Mouse (Mus musculus) embryonic facial prominence, embryonic 14.5 days (tissue): Measurements from ENCODE around the gene Hsp90ab1. TPM values are rescaled to one million over a fixed set of nuclear protein-coding genes. Genes with fewer than 3 reads are reported as not detected.
A peak's percentile ranks its signal among the peaks of the same experiment; 100 is the strongest.

ENCODE experiments used
- ATAC-seq: fragments of 200-750 bp; cut with Nextera tagmentation; 2 replicates; pipeline ENCODE4 v1.8.0; 2017; ENCODE audit warnings: low read depth, moderate number of reproducible peaks, moderate TSS enrichment
- DNase-seq: peaks from one replicate; pipeline ENCODE4 v3.0.0-alpha.2; 2015; ENCODE audit warnings: low spot score
- H3K27ac ChIP-seq: fragments of 300-500 bp; sonication (generic); replicated peaks from 2 replicates; pipeline ENCODE4 v1.5.1; 2014; ENCODE audit warnings: low read depth, mild to moderate bottlenecking, low read length, moderate library complexity
- H3K27me3 ChIP-seq: fragments of 300-500 bp; sonication (generic); replicated peaks from 2 replicates; pipeline ENCODE4 v1.6.1; 2014; ENCODE audit warnings: low read length; ENCODE audit not compliant: control insufficient read depth, insufficient read depth
- H3K36me3 ChIP-seq: fragments of 300-500 bp; sonication (generic); 2 replicates; pipeline ENCODE4 v1.6.1; 2014; ENCODE audit warnings: low read length, mixed read lengths; ENCODE audit not compliant: control insufficient read depth, insufficient read depth
- H3K4me1 ChIP-seq: fragments of 300-500 bp; sonication (generic); 2 replicates; pipeline ENCODE4 v1.6.1; 2014; ENCODE audit warnings: antibody characterized with exemption, low read length; ENCODE audit not compliant: control insufficient read depth, insufficient read depth
- H3K4me2 ChIP-seq: fragments of 300-500 bp; sonication (generic); 2 replicates; pipeline ENCODE4 v1.6.1; 2014; ENCODE audit warnings: low read depth, mild to moderate bottlenecking, low read length, moderate library complexity, mixed read lengths
- H3K4me3 ChIP-seq: fragments of 300-500 bp; sonication (generic); 2 replicates; pipeline ENCODE4 v1.5.1; 2014; ENCODE audit warnings: low read depth, mild to moderate bottlenecking, low read length
- H3K9ac ChIP-seq: fragments of 300-500 bp; sonication (generic); 2 replicates; pipeline ENCODE4 v1.6.1; 2014; ENCODE audit warnings: low read depth, mild to moderate bottlenecking, low read length, moderate library complexity, mixed read lengths
- H3K9me3 ChIP-seq: fragments of 300-500 bp; sonication (generic); 2 replicates; pipeline ENCODE4 v1.6.1; 2016; ENCODE audit warnings: low read length; ENCODE audit not compliant: control insufficient read depth
- WGBS: fragments of 180-500 bp; shearing (Covaris S2); extraction: QIAGEN DNeasy Blood & Tissue Kit; methylation state at CpG from one replicate; pipeline ENCODE4 v1.1.7; 2014; 5-methylcytosine and 5-hydroxymethylcytosine counted together
- polyA plus RNA-seq: library from polyadenylated mRNA; unstranded; fragments of >200 nt; fragmentation: Nextera tagmentation; extraction: Ambion mirVana; gene quantifications from 2 replicates; pipeline ENCODE4 v1.2.1, GENCODE M21; 2014

Hsp90ab1 gene
- polyA plus RNA-seq, 1 experiment from 2014 or later = 1,431 TPM

DNA sequence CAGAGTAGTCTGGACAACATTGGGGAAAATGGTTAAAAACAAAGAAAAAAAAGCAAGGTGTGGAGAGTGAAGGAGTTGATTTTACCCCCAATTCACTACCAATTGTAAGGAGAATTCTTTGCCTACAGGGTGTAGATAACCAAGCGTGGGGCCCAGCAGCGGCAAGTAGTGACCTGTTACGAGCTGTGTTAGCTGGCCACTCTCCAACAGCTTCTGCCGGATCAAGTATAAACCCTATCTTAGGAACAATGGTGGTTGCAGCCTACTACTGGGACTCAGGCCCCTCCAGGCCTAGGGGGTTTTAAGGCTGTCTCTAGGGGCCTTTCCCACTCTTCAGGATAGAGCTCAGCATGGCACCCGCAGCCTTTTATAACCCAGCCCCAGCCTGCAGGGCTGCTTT, 5.2 kb upstream of the Hsp90ab1 start:
- Histone ChIP-seq H3K4me2 (no peak overlapping the region), H3K4me3 (no peak overlapping the region), H3K9me3 (no peaks in the 10 kb centered on the region), H3K36me3 (no peaks in the 10 kb centered on the region), H3K4me1 (peaks cover 9% of the 10 kb centered on the region), H3K27me3 (no peaks in the 10 kb centered on the region), H3K27ac (peak overlapping the region; percentile 24), H3K9ac (no peak overlapping the region)
- DNase-seq (peak; percentile 73), ATAC-seq (no peak)
- 54% methylated on average over 5 of the region's 5 CpGs for WGBS

- ATAC-seq = no peak
- no peaks in the 10 kb centered on the region for H3K27me3 ChIP-seq
- no peak overlapping the region for H3K27ac ChIP-seq
- peaks cover 19% of the 10 kb centered on the region for H3K36me3 ChIP-seq
- no peak for DNase-seq
- no peak overlapping the region for H3K4me3 ChIP-seq
- H3K4me1 ChIP-seq = peaks cover 12% of the 10 kb centered on the region
- peak overlapping the region; percentile 88; the same call in 1 of the 2 replicates for H3K4me2 ChIP-seq
- no peaks in the 10 kb centered on the region for H3K9me3 ChIP-seq
- 85% methylated on average over 8 of the region's 8 CpGs for WGBS
- peak overlapping the region; percentile 100; the same call in 1 of the 2 replicates for H3K9ac ChIP-seq
These were observed 2.2 kb upstream of the Hsp90ab1 start for GRCm38 (mm10) chr17:45575123-45575897.

DNA sequence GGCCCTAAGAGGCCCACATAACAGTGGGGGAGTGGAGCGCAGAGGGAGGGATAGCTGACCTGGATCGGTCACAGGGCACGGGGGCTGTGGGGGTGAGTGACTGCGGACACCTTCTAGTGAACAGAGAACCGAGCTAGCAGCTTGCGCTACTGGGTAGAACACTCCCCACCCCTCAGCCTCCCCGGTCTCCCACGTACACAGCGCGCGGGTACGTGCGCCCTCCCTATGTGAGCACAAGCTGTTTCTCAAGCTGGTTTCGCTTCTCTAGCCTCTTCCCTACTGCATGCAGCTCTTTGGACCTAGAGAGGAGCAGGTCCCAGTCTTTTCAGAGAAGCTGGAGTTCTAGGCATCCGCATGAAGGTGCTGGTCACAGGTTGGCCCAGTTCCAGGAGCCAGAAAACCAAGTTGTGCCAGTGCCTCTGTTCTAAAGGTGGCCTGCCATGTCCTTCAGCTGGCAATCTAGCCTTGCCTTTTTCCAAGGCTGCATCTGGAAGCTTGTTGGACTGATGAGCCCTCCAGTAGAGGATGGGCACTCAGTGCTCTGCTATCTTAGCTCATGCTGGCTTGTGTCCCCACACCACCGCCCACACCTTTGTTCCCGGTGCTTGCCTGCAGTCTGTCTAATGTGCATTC, 1.2 kb upstream of the Hsp90ab1 start:
- Histone ChIP-seq H3K9ac (peak overlapping the region; percentile 100), H3K4me3 (peak overlapping the region; percentile 100), H3K27me3 (no peaks in the 10 kb centered on the region), H3K4me1 (peaks cover 12% of the 10 kb centered on the region), H3K4me2 (peak overlapping the region; percentile 88), H3K27ac (peak overlapping the region; percentile 98), H3K36me3 (peaks cover 30% of the 10 kb centered on the region), H3K9me3 (no peaks in the 10 kb centered on the region)
- WGBS = 1% methylated on average over 17 of the region's 17 CpGs
- peak; percentile 86 for DNase-seq
- ATAC-seq = peak; percentile 41

- H3K4me2 ChIP-seq = peak overlapping the region; percentile 88
- H3K36me3 ChIP-seq = peaks cover 35% of the 10 kb centered on the region
- WGBS = 0% methylated on average over 16 of the region's 18 CpGs
- H3K9me3 ChIP-seq = no peaks in the 10 kb centered on the region
- peaks cover 12% of the 10 kb centered on the region for H3K4me1 ChIP-seq
- H3K27me3 ChIP-seq = no peaks in the 10 kb centered on the region
- ATAC-seq (peak; percentile 65), DNase-seq (peak; percentile 97)
- peak overlapping the region; percentile 100 for H3K4me3 ChIP-seq
- H3K27ac ChIP-seq = peak overlapping the region; percentile 98
- H3K9ac ChIP-seq = peak overlapping the region; percentile 100
These were observed 681 bp upstream of the Hsp90ab1 start for GRCm38 (mm10) chr17:45573780-45574123.

DNA sequence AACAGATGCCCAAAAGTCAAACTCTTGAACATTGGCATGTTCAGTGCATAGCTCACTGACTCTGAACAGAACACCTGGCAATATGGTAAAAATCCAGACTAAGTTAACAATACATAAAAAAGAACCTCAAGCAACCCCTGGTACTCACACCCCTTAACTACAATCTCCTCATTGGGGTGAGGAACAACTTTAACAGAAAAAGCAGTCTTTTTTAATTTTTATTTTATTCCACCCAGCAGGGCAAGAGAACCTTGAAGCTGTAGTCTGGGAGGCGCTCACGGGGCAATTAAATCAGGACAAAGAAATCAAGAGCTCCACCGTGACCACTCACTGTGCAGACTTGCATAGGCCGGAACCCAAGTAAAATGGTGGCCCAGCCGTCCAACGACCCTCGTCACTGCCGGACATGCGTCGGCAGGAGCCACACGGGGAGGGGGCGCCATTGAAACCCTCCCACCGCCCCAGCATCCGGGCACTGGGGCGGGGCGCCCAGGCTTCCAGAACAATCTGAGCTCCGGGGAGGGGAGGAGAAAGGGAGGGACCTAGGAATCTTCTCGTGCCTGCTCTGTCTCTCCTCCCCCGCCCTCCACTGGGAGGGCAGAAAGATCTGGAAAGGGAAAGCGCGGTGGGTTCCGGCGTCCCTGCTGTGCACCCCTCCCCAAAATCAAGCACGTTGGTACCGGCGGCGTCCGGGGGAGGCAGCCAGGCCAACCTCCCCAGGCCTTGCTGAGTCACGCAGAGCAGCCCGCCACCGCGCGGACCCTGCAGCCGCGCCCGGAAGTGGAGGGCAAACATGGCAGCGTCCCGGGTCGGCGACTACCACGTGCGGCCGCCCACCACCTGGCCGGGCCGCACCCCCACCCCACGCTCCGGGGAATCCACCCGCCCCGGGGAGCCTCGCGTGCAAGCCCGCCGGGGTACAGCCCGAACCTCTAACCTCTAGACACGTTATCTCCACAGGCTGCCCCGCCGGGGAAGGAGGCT, 676 bp downstream of the Hsp90ab1 start:
- under 1% methylated on average over 30 of the region's 57 CpGs for WGBS
- Histone ChIP-seq H3K27ac (peak overlapping the region; percentile 98), H3K36me3 (peaks cover 48% of the 10 kb centered on the region), H3K9me3 (no peaks in the 10 kb centered on the region), H3K4me3 (peak overlapping the region; percentile 100), H3K27me3 (no peaks in the 10 kb centered on the region), H3K4me2 (peak overlapping the region; percentile 88), H3K4me1 (peaks cover 12% of the 10 kb centered on the region), H3K9ac (peak overlapping the region; percentile 100)
- DNase-seq = peak; percentile 94
- peak; percentile 58 for ATAC-seq

DNA sequence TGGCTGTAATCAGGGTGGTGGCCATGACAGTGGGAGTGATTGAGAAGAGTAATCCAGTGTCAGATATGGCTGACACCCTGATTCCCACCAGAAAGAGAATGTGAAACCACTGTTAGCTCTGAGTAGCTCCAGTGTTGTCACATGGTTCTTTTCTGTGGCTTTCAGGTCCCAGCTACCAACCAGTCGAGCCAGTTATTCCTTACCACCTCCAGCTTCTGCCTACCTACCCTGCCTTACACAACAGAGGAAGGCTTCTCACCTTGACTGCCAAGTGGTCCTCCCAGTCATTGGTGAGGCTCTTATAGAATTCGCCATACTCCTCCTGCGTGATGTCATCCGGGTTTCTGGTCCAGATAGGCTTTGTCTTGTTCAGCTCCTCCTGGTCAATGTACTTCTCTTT, 3.1 kb downstream of the Hsp90ab1 start:
- Histone ChIP-seq H3K27me3 (no peaks in the 10 kb centered on the region), H3K4me2 (no peak overlapping the region), H3K9ac (no peak overlapping the region), H3K9me3 (no peaks in the 10 kb centered on the region), H3K4me1 (peaks cover 15% of the 10 kb centered on the region), H3K36me3 (peaks cover 71% of the 10 kb centered on the region), H3K4me3 (no peak overlapping the region), H3K27ac (no peak overlapping the region)
- no peak for DNase-seq
- WGBS = 90% methylated on average over 4 of the region's 4 CpGs
- ATAC-seq = no peak

GRCm38 (mm10) chr17:45568990-45569389, 4.1 kb downstream of the Hsp90ab1 start:
- Histone ChIP-seq H3K4me3 (no peak overlapping the region), H3K27ac (no peak overlapping the region), H3K4me1 (peaks cover 15% of the 10 kb centered on the region), H3K4me2 (no peak overlapping the region), H3K27me3 (no peaks in the 10 kb centered on the region), H3K9ac (no peak overlapping the region), H3K36me3 (peaks cover 72% of the 10 kb centered on the region), H3K9me3 (no peaks in the 10 kb centered on the region)
- ATAC-seq (no peak), DNase-seq (no peak)
- WGBS = 84% methylated on average over 12 of the region's 12 CpGs

- Histone ChIP-seq H3K27me3 (no peaks in the 10 kb centered on the region), H3K4me2 (no peak overlapping the region), H3K9ac (no peak overlapping the region), H3K4me3 (no peak overlapping the region), H3K9me3 (no peaks in the 10 kb centered on the region), H3K4me1 (peaks cover 15% of the 10 kb centered on the region), H3K36me3 (peaks cover 71% of the 10 kb centered on the region), H3K27ac (no peak overlapping the region)
- DNase-seq (no peak), ATAC-seq (peak; percentile 1; the same call in 1 of the 2 replicates)
- 23% methylated on average over 4 of the region's 4 CpGs for WGBS
These were observed 5.9 kb downstream of the Hsp90ab1 start for GRCm38 (mm10) chr17:45567162-45567601.
